Mouse (Mus musculus): ENCODE data around the gene 1700029P11Rik. TPM values are rescaled to one million over a fixed set of nuclear protein-coding genes. Genes with fewer than 3 reads are reported as not detected.

1700029P11Rik gene
- polyA plus RNA-seq, 1 experiment from 2014 or later = not detected

DNA sequence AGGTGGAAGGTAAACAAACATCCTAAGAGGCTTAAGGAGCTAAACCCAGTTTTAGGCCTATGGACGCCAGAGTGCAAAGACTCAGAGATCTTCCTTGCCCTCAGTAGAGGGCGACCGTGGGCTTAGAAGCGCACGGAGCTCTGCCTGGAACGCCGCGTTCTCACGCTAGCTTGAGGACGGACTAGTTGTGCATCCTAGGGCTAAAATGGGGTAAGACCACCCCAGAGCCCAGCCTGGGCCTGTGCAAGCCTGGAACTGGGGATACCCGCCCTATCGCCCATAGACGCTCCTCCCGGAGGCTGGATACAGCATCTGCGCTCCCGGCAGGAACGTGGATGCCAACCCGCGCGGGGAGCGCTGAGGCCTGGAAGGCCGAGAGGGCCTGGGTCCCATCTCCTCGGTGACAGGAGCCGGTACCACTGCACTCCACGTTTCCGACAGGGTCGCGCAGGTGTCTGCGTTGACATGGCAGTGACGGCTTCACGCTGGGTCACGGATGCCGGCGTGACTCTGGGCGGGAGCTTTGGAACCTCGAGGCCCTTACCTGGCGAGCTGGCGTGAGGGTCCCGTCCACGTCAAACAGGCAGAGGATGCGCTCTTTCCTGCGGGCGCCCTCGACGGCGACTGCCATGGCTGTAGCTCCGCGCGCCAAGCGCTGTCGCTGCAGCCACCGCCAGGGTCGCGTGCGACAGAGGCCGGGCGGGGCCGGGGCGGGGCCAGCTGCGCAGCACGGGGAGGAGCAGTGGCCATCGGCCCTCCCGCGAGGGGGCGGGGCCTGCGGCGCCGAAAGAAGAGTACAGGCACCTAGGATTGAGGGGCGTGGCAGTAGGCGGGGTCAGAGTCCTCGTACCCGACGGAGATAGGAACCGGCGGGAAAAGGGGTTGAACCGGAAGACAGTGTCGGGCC lies 19.9 kb upstream of the 1700029P11Rik start, which contains the start of gene Pmm1:
Gene Pmm1 (minus strand): TSS at position 760 of the 907 bp plus-strand sequence.
- TF ChIP-seq CTCF (IDR thresholded peaks at IDR 0.05) (peak; percentile 82), EP300 (IDR thresholded peaks at IDR 0.05) (no peak)
- Histone ChIP-seq H3K4me3 (ENCODE audit: low read depth, low read length) (peak within 1 kb of the TSS; percentile 59), H3K4me2 (replicated peaks; ENCODE audit: low read depth, low read length) (peak within 1 kb of the TSS; percentile 100), H3K9me3 (ENCODE audit: low read length) (no peaks in the 10 kb centered on the region), H3K4me1 (ENCODE audit: insufficient read depth, low read depth, low read length) (no peaks in the 10 kb centered on the region), H3K27me3 (replicated peaks; ENCODE audit: insufficient read depth, low read length) (no peaks in the 10 kb centered on the region), H3K36me3 (ENCODE audit: insufficient read depth, low read length) (no peaks in the 10 kb centered on the region), H3K27ac (ENCODE audit: low read length) (peak within 1 kb of the TSS; percentile 82), H3K9ac (replicated peaks; ENCODE audit: low read depth) (peak within 1 kb of the TSS; percentile 62)
- peak; percentile 99 for ATAC-seq
- WGBS = under 1% methylated on average over 60 of the region's 77 CpGs
- peak; percentile 99 for DNase-seq (ENCODE audit: low spot score)

DNA sequence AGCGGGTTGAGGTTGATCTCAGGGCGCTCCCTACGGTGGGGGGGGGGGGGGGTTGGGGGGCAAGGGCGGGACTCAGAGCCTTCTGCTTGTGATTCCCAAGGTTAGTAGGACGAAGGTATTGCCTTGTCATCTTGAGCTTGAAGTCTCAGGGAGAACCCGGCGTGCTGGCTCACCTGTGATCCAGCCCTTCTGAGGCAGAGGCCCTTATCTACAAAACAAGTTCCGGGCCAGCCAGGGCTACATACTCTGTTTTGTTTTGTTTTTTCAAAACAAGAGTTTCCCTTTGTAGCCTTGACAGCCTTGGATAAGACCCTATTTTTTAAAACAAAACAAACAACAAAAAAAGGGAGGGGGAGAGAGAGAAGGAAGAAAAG lies 19.3 kb upstream of the 1700029P11Rik start:
- no peaks in the 10 kb centered on the region for H3K36me3 ChIP-seq (ENCODE audit: insufficient read depth, low read length)
- peak overlapping the region; percentile 100 for H3K4me2 ChIP-seq (replicated peaks; ENCODE audit: low read depth, low read length)
- no peaks in the 10 kb centered on the region for H3K4me1 ChIP-seq (ENCODE audit: insufficient read depth, low read depth, low read length)
- no peaks in the 10 kb centered on the region for H3K27me3 ChIP-seq (replicated peaks; ENCODE audit: insufficient read depth, low read length)
- ATAC-seq = no peak
- no peak for DNase-seq (ENCODE audit: low spot score)
- peak overlapping the region; percentile 20; the same call in 1 of the 2 replicates for H3K27ac ChIP-seq (ENCODE audit: low read length)
- under 1% methylated on average over 7 of the region's 8 CpGs for WGBS
- TF ChIP-seq EP300 (IDR thresholded peaks at IDR 0.05) = no peak
- no peak for TF ChIP-seq CTCF (IDR thresholded peaks at IDR 0.05)
- H3K4me3 ChIP-seq (ENCODE audit: low read depth, low read length) = peak overlapping the region; percentile 59
- no peaks in the 10 kb centered on the region for H3K9me3 ChIP-seq (ENCODE audit: low read length)
- no peak overlapping the region for H3K9ac ChIP-seq (replicated peaks; ENCODE audit: low read depth)

DNA sequence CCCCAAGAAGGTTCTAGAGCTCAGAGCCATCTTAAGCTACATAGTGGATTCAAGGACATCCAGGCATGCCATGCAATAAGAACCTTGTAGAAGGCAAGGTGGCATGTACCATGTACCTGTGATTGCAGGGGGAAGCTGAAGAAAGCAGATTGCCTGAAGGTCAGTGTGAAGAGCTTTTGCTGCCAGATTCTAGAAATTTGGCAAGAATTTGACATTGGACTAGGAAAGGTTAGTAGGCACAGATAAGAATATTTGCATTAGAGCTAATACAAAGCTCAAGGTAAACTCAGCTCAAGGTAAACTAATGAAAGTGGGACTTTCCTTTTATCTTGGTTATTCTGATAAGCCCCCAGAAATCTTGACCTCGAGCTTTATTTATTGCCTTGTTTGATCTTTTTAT lies 16.1 kb upstream of the 1700029P11Rik start:
- Histone ChIP-seq H3K4me1 (ENCODE audit: insufficient read depth, low read depth, low read length) (no peaks in the 10 kb centered on the region), H3K9me3 (ENCODE audit: low read length) (no peaks in the 10 kb centered on the region), H3K36me3 (ENCODE audit: insufficient read depth, low read length) (no peaks in the 10 kb centered on the region), H3K4me2 (replicated peaks; ENCODE audit: low read depth, low read length) (no peak overlapping the region), H3K4me3 (ENCODE audit: low read depth, low read length) (no peak overlapping the region), H3K27me3 (replicated peaks; ENCODE audit: insufficient read depth, low read length) (no peaks in the 10 kb centered on the region), H3K27ac (ENCODE audit: low read length) (no peak overlapping the region), H3K9ac (replicated peaks; ENCODE audit: low read depth) (no peak overlapping the region)
- no peak for DNase-seq (ENCODE audit: low spot score)
- WGBS = 30% methylated on average over 1 of the region's 1 CpGs
- no peak for ATAC-seq
- TF ChIP-seq CTCF (IDR thresholded peaks at IDR 0.05) (no peak), EP300 (IDR thresholded peaks at IDR 0.05) (no peak)

DNA sequence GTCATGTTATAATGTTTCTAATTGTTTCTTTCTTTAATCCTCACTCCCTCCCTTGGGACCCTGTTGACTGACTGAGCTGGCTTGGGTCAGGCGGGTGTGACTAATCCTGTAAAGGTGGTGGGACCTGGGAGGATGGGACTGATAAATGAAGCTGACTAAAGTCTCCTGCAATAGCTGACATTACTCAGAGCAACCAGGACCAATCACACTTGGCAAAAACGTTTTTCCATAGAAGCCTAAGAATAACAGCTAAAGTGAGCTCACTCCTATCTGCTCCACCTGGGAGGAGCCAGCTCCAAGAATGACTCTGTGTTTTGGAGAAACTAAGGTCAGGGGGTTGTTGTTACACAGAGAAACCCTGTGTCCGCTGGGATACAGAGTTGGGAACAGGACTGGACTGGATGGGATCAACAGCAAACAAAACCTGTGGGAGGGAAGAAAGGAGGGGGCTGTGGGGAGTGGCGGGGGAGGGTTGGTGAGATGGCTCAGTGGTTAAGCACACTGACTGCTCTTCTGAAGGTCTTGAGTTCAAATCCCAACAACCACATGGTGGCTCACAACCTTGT lies 15.3 kb upstream of the 1700029P11Rik start:
- DNase-seq (ENCODE audit: low spot score) (no peak), ATAC-seq (no peak)
- H3K27ac ChIP-seq (ENCODE audit: low read length) = no peak overlapping the region
- H3K36me3 ChIP-seq (ENCODE audit: insufficient read depth, low read length) = no peaks in the 10 kb centered on the region
- H3K9me3 ChIP-seq (ENCODE audit: low read length) = no peaks in the 10 kb centered on the region
- H3K9ac ChIP-seq (replicated peaks; ENCODE audit: low read depth) = no peak overlapping the region
- 67% methylated on average over 4 of the region's 4 CpGs for WGBS
- no peak overlapping the region for H3K4me3 ChIP-seq (ENCODE audit: low read depth, low read length)
- H3K4me2 ChIP-seq (replicated peaks; ENCODE audit: low read depth, low read length) = no peak overlapping the region
- H3K4me1 ChIP-seq (ENCODE audit: insufficient read depth, low read depth, low read length) = no peaks in the 10 kb centered on the region
- H3K27me3 ChIP-seq (replicated peaks; ENCODE audit: insufficient read depth, low read length) = no peaks in the 10 kb centered on the region
- TF ChIP-seq EP300 (IDR thresholded peaks at IDR 0.05) (no peak), CTCF (IDR thresholded peaks at IDR 0.05) (no peak)

DNA sequence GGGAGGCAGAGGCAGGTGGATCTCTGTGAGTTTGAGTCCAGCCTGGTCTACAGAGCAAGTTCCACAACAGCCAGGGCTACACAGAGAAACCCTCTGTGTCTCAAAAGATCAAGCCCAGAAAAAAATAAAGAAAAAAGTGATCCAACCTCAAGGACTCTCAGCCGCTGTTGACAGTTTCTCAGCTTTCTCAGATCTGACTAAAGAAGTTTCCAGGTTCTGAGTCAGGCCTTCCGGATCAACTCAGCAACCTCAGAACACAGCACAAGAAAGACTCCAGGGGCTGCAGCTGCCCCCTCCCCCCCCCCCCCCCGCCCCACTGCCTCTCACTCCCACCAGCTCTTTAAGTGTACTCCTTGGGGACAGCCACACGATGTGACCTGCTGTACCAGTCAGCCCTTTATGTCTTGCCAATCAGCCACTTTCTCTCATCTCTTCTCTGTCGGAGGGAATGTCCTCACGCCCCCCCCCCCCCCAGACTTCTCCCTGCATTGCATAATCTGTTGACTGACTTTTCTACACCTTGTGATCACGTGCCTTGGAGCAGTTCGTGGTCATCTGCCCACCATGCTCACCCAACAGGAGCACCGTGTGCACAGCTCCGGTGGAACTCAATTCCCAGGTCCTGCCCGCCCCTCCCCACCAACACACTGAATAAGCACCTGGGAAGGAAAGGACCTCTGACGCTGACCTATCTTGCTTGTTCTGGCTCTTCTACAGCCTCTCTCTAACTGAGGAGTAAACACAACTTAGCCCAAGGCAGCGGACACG lies 14.1 kb upstream of the 1700029P11Rik start:
- H3K9ac ChIP-seq (replicated peaks; ENCODE audit: low read depth) = no peak overlapping the region
- TF ChIP-seq EP300 (IDR thresholded peaks at IDR 0.05) (no peak), CTCF (IDR thresholded peaks at IDR 0.05) (no peak)
- H3K4me3 ChIP-seq (ENCODE audit: low read depth, low read length) = no peak overlapping the region
- no peak overlapping the region for H3K4me2 ChIP-seq (replicated peaks; ENCODE audit: low read depth, low read length)
- peak; percentile 22 for DNase-seq (ENCODE audit: low spot score)
- ATAC-seq = peak; percentile 65
- no peak overlapping the region for H3K27ac ChIP-seq (ENCODE audit: low read length)
- H3K36me3 ChIP-seq (ENCODE audit: insufficient read depth, low read length) = no peaks in the 10 kb centered on the region
- WGBS = 50% methylated on average over 11 of the region's 14 CpGs
- no peaks in the 10 kb centered on the region for H3K9me3 ChIP-seq (ENCODE audit: low read length)
- H3K4me1 ChIP-seq (ENCODE audit: insufficient read depth, low read depth, low read length) = no peaks in the 10 kb centered on the region
- H3K27me3 ChIP-seq (replicated peaks; ENCODE audit: insufficient read depth, low read length) = no peaks in the 10 kb centered on the region

DNA sequence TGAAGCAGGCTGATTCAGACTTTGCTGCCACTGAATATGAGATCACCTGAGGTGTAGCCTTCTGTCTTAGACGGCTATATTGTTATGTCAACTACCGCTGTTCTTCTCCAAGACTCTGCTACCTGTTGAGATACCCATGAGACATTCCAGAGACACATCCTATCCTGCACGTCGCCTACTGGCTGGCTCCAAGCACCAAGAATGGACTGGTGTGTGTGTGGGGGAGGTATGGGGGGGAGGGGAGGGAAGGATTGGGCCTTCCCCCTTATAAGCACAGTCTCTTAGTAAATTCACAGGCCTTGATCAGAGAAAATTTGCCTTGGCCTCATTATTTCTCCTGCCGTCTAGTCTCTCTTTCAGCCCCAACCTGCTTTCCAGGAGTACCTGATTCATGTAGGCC lies 12.5 kb upstream of the 1700029P11Rik start:
- H3K27ac ChIP-seq (ENCODE audit: low read length) = no peak overlapping the region
- H3K9me3 ChIP-seq (ENCODE audit: low read length) = no peaks in the 10 kb centered on the region
- WGBS = 77% methylated on average over 5 of the region's 5 CpGs
- H3K4me3 ChIP-seq (ENCODE audit: low read depth, low read length) = no peak overlapping the region
- no peaks in the 10 kb centered on the region for H3K4me1 ChIP-seq (ENCODE audit: insufficient read depth, low read depth, low read length)
- no peak for ATAC-seq
- no peak overlapping the region for H3K9ac ChIP-seq (replicated peaks; ENCODE audit: low read depth)
- DNase-seq (ENCODE audit: low spot score) = no peak
- no peaks in the 10 kb centered on the region for H3K27me3 ChIP-seq (replicated peaks; ENCODE audit: insufficient read depth, low read length)
- TF ChIP-seq CTCF (IDR thresholded peaks at IDR 0.05) (no peak), EP300 (IDR thresholded peaks at IDR 0.05) (no peak)
- no peaks in the 10 kb centered on the region for H3K36me3 ChIP-seq (ENCODE audit: insufficient read depth, low read length)
- H3K4me2 ChIP-seq (replicated peaks; ENCODE audit: low read depth, low read length) = no peak overlapping the region

Data from lung, postnatal 0 days (tissue).